Mouse (Mus musculus): ENCODE measurements around the gene Hbb-y. TPM values are rescaled to one million over a fixed set of nuclear protein-coding genes. Genes with fewer than 3 reads are reported as not detected.
A peak's percentile ranks its signal among the peaks of the same experiment; 100 is the strongest.

Gene Hbb-y
- total and polyA plus RNA-seq, 3 experiments = 0.11 TPM; not detected in 2

DNA sequence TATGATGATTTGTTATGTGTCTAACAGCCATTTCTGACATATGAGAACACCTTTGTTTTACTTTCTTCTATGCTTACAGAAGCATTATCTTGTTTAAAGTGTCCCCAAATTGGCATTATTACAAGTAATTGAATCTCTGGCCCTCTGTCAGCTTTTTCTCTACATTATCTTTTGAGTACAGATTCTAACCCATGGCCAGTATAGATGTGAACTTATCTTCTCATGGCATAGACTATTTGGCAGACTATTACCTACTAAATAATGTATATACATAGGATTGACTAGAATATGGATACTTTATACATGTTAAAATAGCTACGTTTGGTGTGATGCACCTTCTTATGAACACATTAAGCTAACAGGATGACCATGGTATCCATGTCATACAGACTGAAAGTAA is 1.7 kb upstream of the Hbb-y start (continued):
- no peak for TF ChIP-seq POLR2AphosphoS5 (IDR thresholded peaks at IDR 0.05; ENCODE audit: borderline replicate concordance, low read depth, low read length)

DNA sequence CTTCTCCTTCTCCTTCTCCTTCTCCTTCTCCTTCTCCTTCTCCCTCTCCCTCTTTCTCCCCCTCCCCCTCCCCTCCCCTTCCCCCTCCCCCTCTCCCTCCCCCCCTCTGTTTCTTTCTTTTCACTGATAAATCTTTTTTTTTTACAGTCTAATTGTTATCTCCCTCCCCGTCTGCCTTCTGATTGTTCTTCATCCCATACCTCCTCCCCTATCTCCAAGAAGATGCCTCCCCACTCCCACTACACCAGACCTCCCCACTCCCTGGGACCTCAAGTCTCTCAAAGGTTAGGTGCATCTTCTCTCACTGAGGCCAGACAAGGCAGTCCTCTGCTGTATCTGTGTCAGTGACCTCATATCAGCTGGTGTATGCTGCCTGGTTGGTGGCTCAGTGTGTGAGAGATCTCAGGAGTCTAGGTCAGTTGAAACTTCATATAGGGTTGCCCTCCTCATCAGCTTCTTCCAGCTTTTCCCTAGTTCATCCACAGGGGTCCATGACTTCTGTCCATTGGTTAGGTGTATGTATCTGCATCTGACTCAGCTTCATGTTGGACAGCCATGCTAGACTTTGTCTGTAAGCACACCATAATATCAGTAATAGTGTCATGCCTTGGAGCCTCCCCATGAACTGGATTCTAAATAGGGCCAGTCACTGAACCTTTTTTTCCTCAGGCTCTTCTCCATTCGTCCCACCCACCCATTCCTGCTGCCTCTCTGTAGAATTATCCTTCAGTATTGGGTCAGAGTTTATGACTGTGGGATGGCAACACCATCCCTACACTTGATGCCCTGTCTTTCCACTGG is 8.3 kb downstream of the Hbb-y start:
- peaks cover 4 to 9% of the 10 kb centered on the region in 2 experiments for H3K4me1 ChIP-seq (ENCODE audit: control insufficient read depth in 1 of 2, insufficient read depth in 2 of 2, low read length in 2 of 2)
- H3K9ac ChIP-seq (ENCODE audit: control insufficient read depth, low read depth, low read length, poor library complexity, severe bottlenecking) = no peak overlapping the region
- H3K79me2 ChIP-seq (ENCODE audit: control insufficient read depth, insufficient read depth, low read length, poor library complexity) = no peaks in the 10 kb centered on the region
- no peak overlapping the region for H3K27ac ChIP-seq (ENCODE audit: control insufficient read depth, low read depth, low read length)
- H3K27me3 ChIP-seq (ENCODE audit: control insufficient read depth in 1 of 2, insufficient read depth in 2 of 2, low read length in 2 of 2) = no peaks in the 10 kb centered on the region
- DNase-seq (ENCODE audit: low read depth, low spot score) = no peak
- no peaks in the 10 kb centered on the region for H3K9me3 ChIP-seq (replicated peaks; ENCODE audit: insufficient read depth, low read length)
- peaks cover 0 to 4% of the 10 kb centered on the region in 2 experiments; a peak in 2 of 4 replicates for H3K36me3 ChIP-seq (ENCODE audit: control insufficient read depth in 1 of 2, insufficient read depth in 2 of 2, low read length in 2 of 2)
- TF ChIP-seq POLR2A (IDR thresholded peaks at IDR 0.05; ENCODE audit: control insufficient read depth in 1 of 2, insufficient read depth in 1 of 2, low read depth in 1 of 2, low read length in 2 of 2, poor library complexity in 1 of 2) = no peak
- 0 out of 2 replicates have a peak, but pooled peaks have one; percentile 10 for TF ChIP-seq RCOR1 (IDR thresholded peaks at IDR 0.05; ENCODE audit: low read depth, low read length)
- no peak for TF ChIP-seq MYC (IDR thresholded peaks at IDR 0.05; ENCODE audit: low read depth, low read length)
- TF ChIP-seq ZNF384 (IDR thresholded peaks at IDR 0.05; ENCODE audit: low read depth, low read length) = 0 out of 2 replicates have a peak, but pooled peaks have one; percentile 37
- no peak for TF ChIP-seq GATA1 (IDR thresholded peaks at IDR 0.05; ENCODE audit: low read depth, low read length)
- TF ChIP-seq EP300 (IDR thresholded peaks at IDR 0.05; ENCODE audit: low read depth in 1 of 2, low read length in 2 of 2) = peak in 1 of 2 experiments; percentile 33; a peak in 1 of 4 replicates
- no peak overlapping the region for H3K4me3 ChIP-seq (ENCODE audit: control insufficient read depth in 1 of 2, insufficient read depth in 1 of 2, low read depth in 2 of 2, low read length in 2 of 2)

DNA sequence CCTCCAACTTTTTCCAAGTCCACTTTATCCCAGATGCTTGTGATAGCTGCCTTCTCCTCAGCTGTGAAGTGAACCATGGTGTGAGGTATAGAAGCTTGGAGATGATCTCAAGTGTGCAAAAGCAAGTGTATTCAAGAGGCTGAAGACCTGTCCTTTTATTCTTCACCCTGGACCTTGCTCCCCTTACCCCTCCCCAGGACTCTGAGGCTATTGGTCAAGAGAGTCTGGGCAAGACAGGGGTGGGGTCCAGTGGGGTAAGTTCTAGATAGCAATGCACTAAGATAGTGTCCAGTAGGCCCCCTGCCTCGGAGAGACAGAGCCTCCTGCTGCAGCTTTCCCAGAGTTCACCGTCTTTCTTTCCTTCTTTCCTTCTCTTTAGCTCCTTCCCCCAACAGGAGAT is 10.0 kb downstream of the Hbb-y start, which contains the start of gene Hbb-bh1:
Gene Hbb-bh1, minus strand, starts transcription at position 131 of the 400 bp plus-strand sequence.
- H3K9ac ChIP-seq (ENCODE audit: control insufficient read depth, low read depth, low read length, poor library complexity, severe bottlenecking) = no peak within 1 kb of the TSS

DNA sequence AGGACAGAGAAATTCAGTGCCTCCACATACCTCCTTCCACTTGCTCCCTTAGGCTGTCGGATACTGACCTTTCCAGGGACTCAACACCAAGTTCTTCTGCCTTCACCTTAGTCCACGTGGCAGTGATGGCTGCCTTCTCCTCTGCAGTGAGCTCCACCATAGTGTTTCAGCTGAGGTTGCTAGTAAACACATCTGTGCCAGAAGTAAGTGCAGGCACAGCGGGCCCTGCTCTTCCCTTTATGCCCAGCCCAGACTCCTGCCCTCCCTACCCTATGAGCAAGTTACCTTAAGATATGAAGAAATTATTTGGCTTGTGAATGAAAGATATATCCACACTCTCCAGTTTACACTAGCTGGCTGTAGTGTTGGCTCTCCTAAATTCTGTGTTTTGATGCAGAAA is 12.7 kb downstream of the Hbb-y start, which contains the start of gene Hbb-bh2:
Gene Hbb-bh2, minus strand, starts transcription at position 253 of the 400 bp plus-strand sequence.
- Histone ChIP-seq H3K27me3 (ENCODE audit: control insufficient read depth in 1 of 2, insufficient read depth in 2 of 2, low read length in 2 of 2) (no peaks in the 10 kb centered on the region), H3K4me3 (ENCODE audit: control insufficient read depth in 1 of 2, insufficient read depth in 1 of 2, low read depth in 2 of 2, low read length in 2 of 2) (no peak within 1 kb of the TSS), H3K36me3 (ENCODE audit: control insufficient read depth in 1 of 2, insufficient read depth in 2 of 2, low read length in 2 of 2) (peaks cover 0 to 4% of the 10 kb centered on the region in 2 experiments; a peak in 2 of 4 replicates), H3K27ac (ENCODE audit: control insufficient read depth, low read depth, low read length) (no peak within 1 kb of the TSS), H3K9ac (ENCODE audit: control insufficient read depth, low read depth, low read length, poor library complexity, severe bottlenecking) (no peak within 1 kb of the TSS), H3K4me1 (ENCODE audit: control insufficient read depth in 1 of 2, insufficient read depth in 2 of 2, low read length in 2 of 2) (peaks cover 7 to 12% of the 10 kb centered on the region in 2 experiments), H3K9me3 (replicated peaks; ENCODE audit: insufficient read depth, low read length) (no peaks in the 10 kb centered on the region), H3K79me2 (ENCODE audit: control insufficient read depth, insufficient read depth, low read length, poor library complexity) (no peaks in the 10 kb centered on the region)
- TF ChIP-seq ZMIZ1 (IDR thresholded peaks at IDR 0.05; ENCODE audit: low read depth, low read length) (no peak), KAT2A (conservative IDR thresholded peaks at IDR 0.05; ENCODE audit: low read depth, low read length) (no peak), ZC3H11A (IDR thresholded peaks at IDR 0.05; ENCODE audit: low read depth, low read length) (no peak), USF2 (IDR thresholded peaks at IDR 0.05; ENCODE audit: borderline replicate concordance in 1 of 2, insufficient read depth in 1 of 2, low read depth in 1 of 2, low read length in 2 of 2) (no peak), POLR2A (IDR thresholded peaks at IDR 0.05; ENCODE audit: control insufficient read depth in 1 of 2, insufficient read depth in 1 of 2, low read depth in 1 of 2, low read length in 2 of 2, poor library complexity in 1 of 2) (no peak), MEF2A (IDR thresholded peaks at IDR 0.05; ENCODE audit: extremely low read depth, insufficient replicate concordance, low read depth, low read length, poor library complexity, severe bottlenecking) (no peak), GATA1 (IDR thresholded peaks at IDR 0.05; ENCODE audit: low read depth, low read length) (no peak), EP300 (IDR thresholded peaks at IDR 0.05; ENCODE audit: low read depth in 1 of 2, low read length in 2 of 2) (no peak), TAL1 (IDR thresholded peaks at IDR 0.05; ENCODE audit: low read length) (no peak), NRF1 (IDR thresholded peaks at IDR 0.05; ENCODE audit: insufficient read depth, low read depth, low read length, poor library complexity, severe bottlenecking) (no peak), ZKSCAN1 (IDR thresholded peaks at IDR 0.05; ENCODE audit: low read depth, low read length) (no peak), MXI1 (IDR thresholded peaks at IDR 0.05; ENCODE audit: low read depth, low read length) (no peak)
- no peak for DNase-seq (ENCODE audit: low read depth, low spot score)

More for the DNA sequence above, 10.0 kb downstream of the Hbb-y start, which contains the start of gene Hbb-bh1:
- Histone ChIP-seq H3K27ac (ENCODE audit: control insufficient read depth, low read depth, low read length) (no peak within 1 kb of the TSS), H3K4me3 (ENCODE audit: control insufficient read depth in 1 of 2, insufficient read depth in 1 of 2, low read depth in 2 of 2, low read length in 2 of 2) (no peak within 1 kb of the TSS), H3K79me2 (ENCODE audit: control insufficient read depth, insufficient read depth, low read length, poor library complexity) (no peaks in the 10 kb centered on the region), H3K36me3 (ENCODE audit: control insufficient read depth in 1 of 2, insufficient read depth in 2 of 2, low read length in 2 of 2) (peaks cover 0 to 4% of the 10 kb centered on the region in 2 experiments; a peak in 2 of 4 replicates), H3K27me3 (ENCODE audit: control insufficient read depth in 1 of 2, insufficient read depth in 2 of 2, low read length in 2 of 2) (no peaks in the 10 kb centered on the region), H3K9me3 (replicated peaks; ENCODE audit: insufficient read depth, low read length) (no peaks in the 10 kb centered on the region), H3K4me1 (ENCODE audit: control insufficient read depth in 1 of 2, insufficient read depth in 2 of 2, low read length in 2 of 2) (peaks cover 7 to 12% of the 10 kb centered on the region in 2 experiments)
- DNase-seq (ENCODE audit: low read depth, low spot score) = no peak
- TF ChIP-seq CHD1 (IDR thresholded peaks at IDR 0.05; ENCODE audit: low read depth, low read length) (no peak), UBTF (IDR thresholded peaks at IDR 0.05; ENCODE audit: borderline replicate concordance, insufficient read depth, low read depth, low read length) (no peak), POLR2A (IDR thresholded peaks at IDR 0.05; ENCODE audit: control insufficient read depth in 1 of 2, insufficient read depth in 1 of 2, low read depth in 1 of 2, low read length in 2 of 2, poor library complexity in 1 of 2) (no peak), CTCF (IDR thresholded peaks at IDR 0.05 in 2 of 3, conservative IDR thresholded peaks at IDR 0.05 in 1 of 3; ENCODE audit: control insufficient read depth in 1 of 3, insufficient read depth in 1 of 3, low read depth in 2 of 3, low read length in 3 of 3, poor library complexity in 1 of 3, severe bottlenecking in 1 of 3) (no peak), TAL1 (IDR thresholded peaks at IDR 0.05; ENCODE audit: low read length) (no peak), SMC3 (IDR thresholded peaks at IDR 0.05; ENCODE audit: low read depth, low read length) (no peak)

Measured in MEL (cell line).